Mouse (Mus musculus) liver, postnatal 0 days (tissue): ENCODE results near the gene Mmp14. TPM values are rescaled to one million over a fixed set of nuclear protein-coding genes. Genes with fewer than 3 reads are reported as not detected.

Experiments used
- ATAC-seq: fragments of 200-750 bp; cut with Nextera tagmentation; 2 replicates; pipeline ENCODE4 v1.8.0; 2017; ENCODE audit warnings: mild to moderate bottlenecking, moderate library complexity
- DNase-seq: peaks from one replicate; pipeline ENCODE4 v3.0.0-alpha.2; 2016
- H3K27ac ChIP-seq: fragments of 300-500 bp; sonication (generic); 2 replicates; pipeline ENCODE4 v1.5.1; 2014; ENCODE audit warnings: antibody characterized with exemption, moderate library complexity, mild to moderate bottlenecking, low read depth
- H3K27me3 ChIP-seq: fragments of 300-500 bp; sonication (generic); 2 replicates; pipeline ENCODE4 v1.6.1; 2014; ENCODE audit warnings: low read length, control low read depth, mixed read lengths; ENCODE audit not compliant: insufficient read depth
- H3K36me3 ChIP-seq: fragments of 300-500 bp; sonication (generic); replicated peaks from 2 replicates; pipeline ENCODE4 v1.6.1; 2014; ENCODE audit warnings: mild to moderate bottlenecking, control low read depth, low read length, moderate library complexity, mixed read lengths; ENCODE audit not compliant: insufficient read depth
- H3K4me1 ChIP-seq: fragments of 300-500 bp; sonication (generic); 2 replicates; pipeline ENCODE4 v1.6.1; 2014; ENCODE audit warnings: antibody characterized with exemption, mild to moderate bottlenecking, control low read depth; ENCODE audit not compliant: insufficient read depth
- H3K4me2 ChIP-seq: fragments of 300-500 bp; sonication (generic); 2 replicates; pipeline ENCODE4 v1.6.1; 2014; ENCODE audit warnings: low read depth, mild to moderate bottlenecking, low read length, moderate library complexity, mixed read lengths
- H3K4me3 ChIP-seq: fragments of 300-500 bp; sonication (generic); 2 replicates; pipeline ENCODE4 v1.5.1; 2014; ENCODE audit warnings: low read depth, low read length
- H3K9ac ChIP-seq: fragments of 300-500 bp; sonication (generic); replicated peaks from 2 replicates; pipeline ENCODE4 v1.6.1; 2014; ENCODE audit warnings: mild to moderate bottlenecking, moderate library complexity
- H3K9me3 ChIP-seq: fragments of 300-500 bp; sonication (generic); 2 replicates; pipeline ENCODE4 v1.6.1; 2016; ENCODE audit warnings: mild to moderate bottlenecking, control low read depth, low read length, mixed read lengths
- CTCF ChIP-seq: sonication (generic); IDR thresholded peaks from 2 replicates; pipeline ENCODE4 v1.5.1; 2016; ENCODE audit warnings: antibody characterized with exemption, low read depth
- EP300 ChIP-seq: IDR thresholded peaks from 2 replicates; pipeline ENCODE4 v1.6.1; 2016; ENCODE audit warnings: antibody characterized with exemption, low read depth, mild to moderate bottlenecking
- WGBS: fragments of 180-500 bp; shearing (Covaris S2); extraction: QIAGEN DNeasy Blood & Tissue Kit; methylation state at CpG from one replicate; pipeline ENCODE4 v1.1.7; 2014; ENCODE audit not compliant: insufficient replicate concordance; 5-methylcytosine and 5-hydroxymethylcytosine counted together
- polyA plus RNA-seq: library from polyadenylated mRNA; unstranded; fragments of >200 nt; fragmentation: Nextera tagmentation; extraction: Ambion mirVana; gene quantifications from 2 replicates; pipeline ENCODE4 v1.2.1, GENCODE M21; 2015

Gene Mmp14
- polyA plus RNA-seq, 1 experiment from 2014 or later = 38.1 TPM

DNA sequence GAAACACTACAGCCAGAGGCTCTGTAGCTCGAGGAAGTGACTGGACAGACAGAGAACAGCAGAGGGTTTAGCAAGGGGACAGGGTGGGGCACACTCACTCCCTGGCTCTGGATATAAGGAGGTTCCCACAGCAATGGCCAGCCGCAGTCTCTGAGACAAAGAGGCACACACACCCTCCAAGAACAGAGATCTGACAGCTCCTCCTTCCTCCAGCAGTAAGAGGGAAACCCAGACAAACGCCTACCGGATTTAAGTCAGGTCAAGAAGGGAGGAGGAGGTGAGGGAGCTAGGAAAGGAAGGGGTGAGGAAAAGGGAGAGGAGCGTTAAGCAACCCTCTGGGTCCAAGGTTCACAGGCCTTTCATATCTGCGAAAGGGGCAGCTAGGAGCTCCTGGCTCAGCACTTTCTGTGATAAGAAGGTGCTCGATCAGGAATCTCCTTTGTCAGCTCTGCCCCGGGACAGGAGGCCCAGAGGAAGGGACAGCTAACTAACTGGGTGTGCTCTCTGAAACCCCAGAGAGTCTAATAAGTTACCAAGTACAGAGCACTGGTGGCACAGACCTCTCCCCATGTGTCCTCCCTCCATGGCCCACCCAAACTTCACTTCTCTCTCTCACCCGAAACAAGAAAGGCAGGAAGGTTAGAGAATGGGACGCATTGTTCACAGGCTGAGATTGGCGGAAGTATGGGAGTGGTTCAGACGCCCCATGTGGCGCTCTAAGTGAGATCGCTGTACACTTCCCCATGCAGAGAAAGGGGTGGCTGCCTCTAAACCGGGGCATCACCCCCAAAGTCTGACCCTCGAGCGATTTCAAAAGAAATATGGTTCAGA is 21.2 kb upstream of the Mmp14 start:
- H3K27ac ChIP-seq = peak overlapping the region; percentile 82
- ATAC-seq (peak; percentile 46), DNase-seq (no peak)
- peaks cover 4% of the 10 kb centered on the region; the same call in 1 of the 2 replicates for H3K36me3 ChIP-seq
- H3K4me2 ChIP-seq = peak overlapping the region; percentile 60
- WGBS = 21% methylated on average over 17 of the region's 17 CpGs
- peaks cover 25% of the 10 kb centered on the region for H3K4me1 ChIP-seq
- H3K4me3 ChIP-seq = peak overlapping the region; percentile 4; the same call in 1 of the 2 replicates
- H3K27me3 ChIP-seq = no peaks in the 10 kb centered on the region
- peak; percentile 15; the same call in 1 of the 2 replicates for TF ChIP-seq CTCF
- no peak for TF ChIP-seq EP300
- H3K9ac ChIP-seq = peak overlapping the region; percentile 46; the same call in 1 of the 2 replicates
- no peaks in the 10 kb centered on the region for H3K9me3 ChIP-seq

DNA sequence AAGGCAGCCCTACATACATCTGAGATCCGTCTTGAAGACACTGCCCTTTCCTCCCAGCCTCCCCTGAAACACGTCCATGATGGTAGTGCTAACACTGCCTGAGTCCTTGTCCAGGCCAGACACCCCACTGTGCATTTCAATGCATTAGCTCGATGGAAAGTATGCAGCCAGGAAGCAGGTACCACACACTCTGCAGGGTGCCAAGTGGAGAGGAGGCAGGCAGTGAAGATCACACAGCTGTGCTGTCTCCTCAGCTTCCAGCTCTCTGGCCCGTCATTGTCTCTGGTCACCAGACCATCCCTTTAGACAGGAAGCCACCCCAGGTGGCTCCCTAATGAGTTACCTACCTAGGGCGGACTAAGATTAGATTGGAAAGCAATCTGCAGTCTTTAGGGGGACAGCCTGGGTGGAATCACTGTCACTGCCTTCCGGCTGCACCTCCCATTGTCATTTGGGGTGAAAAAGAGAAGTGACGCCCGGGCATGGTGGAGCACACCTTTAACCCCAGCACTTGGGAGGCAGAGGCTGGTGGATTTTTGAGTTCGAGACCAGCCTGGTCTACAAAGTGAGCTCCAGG is 19.3 kb upstream of the Mmp14 start:
- Histone ChIP-seq H3K36me3 (peaks cover 4% of the 10 kb centered on the region; the same call in 1 of the 2 replicates), H3K27me3 (no peaks in the 10 kb centered on the region), H3K4me3 (no peak overlapping the region), H3K4me1 (peaks cover 38% of the 10 kb centered on the region), H3K4me2 (no peak overlapping the region), H3K9ac (no peak overlapping the region), H3K9me3 (no peaks in the 10 kb centered on the region), H3K27ac (no peak overlapping the region)
- ATAC-seq (no peak), DNase-seq (no peak)
- no peak for TF ChIP-seq CTCF
- TF ChIP-seq EP300 = no peak
- WGBS = 62% methylated on average over 9 of the region's 9 CpGs

DNA sequence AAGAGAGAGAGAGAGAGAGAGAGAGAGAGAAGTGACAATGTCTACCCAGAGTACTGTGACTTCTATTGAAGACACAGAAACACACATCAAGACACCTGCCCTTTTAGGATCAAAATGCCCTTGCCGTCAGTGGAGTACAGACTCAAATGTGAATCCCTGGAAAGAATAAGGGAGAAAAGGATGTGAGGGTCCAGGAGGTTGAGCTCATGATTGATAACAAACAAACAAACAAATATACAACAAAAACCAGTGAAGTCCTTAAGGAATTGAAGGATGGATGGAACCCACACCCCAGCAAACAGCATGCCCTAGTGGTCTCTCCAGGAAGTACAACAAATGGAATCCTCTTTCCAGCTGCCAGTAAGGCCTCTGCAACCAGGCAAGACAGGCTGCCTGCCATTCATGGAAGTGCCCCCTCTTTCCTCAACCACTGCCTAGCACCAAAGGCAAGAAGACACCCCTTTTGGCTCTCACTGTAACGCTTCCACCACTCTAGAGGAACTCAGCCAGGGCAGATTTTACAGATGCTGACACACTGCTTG is 18.7 kb upstream of the Mmp14 start:
- TF ChIP-seq EP300 = no peak
- peak; percentile 94 for TF ChIP-seq CTCF
- Histone ChIP-seq H3K9me3 (no peaks in the 10 kb centered on the region), H3K4me1 (peaks cover 42% of the 10 kb centered on the region), H3K36me3 (peaks cover 4% of the 10 kb centered on the region; the same call in 1 of the 2 replicates), H3K4me2 (peak overlapping the region; percentile 66; the same call in 1 of the 2 replicates), H3K9ac (no peak overlapping the region; the same call in 1 of the 2 replicates), H3K27me3 (no peaks in the 10 kb centered on the region), H3K27ac (no peak overlapping the region; the same call in 1 of the 2 replicates), H3K4me3 (no peak overlapping the region)
- ATAC-seq = no peak
- DNase-seq = peak; percentile 58
- 63% methylated on average over 2 of the region's 2 CpGs for WGBS

DNA sequence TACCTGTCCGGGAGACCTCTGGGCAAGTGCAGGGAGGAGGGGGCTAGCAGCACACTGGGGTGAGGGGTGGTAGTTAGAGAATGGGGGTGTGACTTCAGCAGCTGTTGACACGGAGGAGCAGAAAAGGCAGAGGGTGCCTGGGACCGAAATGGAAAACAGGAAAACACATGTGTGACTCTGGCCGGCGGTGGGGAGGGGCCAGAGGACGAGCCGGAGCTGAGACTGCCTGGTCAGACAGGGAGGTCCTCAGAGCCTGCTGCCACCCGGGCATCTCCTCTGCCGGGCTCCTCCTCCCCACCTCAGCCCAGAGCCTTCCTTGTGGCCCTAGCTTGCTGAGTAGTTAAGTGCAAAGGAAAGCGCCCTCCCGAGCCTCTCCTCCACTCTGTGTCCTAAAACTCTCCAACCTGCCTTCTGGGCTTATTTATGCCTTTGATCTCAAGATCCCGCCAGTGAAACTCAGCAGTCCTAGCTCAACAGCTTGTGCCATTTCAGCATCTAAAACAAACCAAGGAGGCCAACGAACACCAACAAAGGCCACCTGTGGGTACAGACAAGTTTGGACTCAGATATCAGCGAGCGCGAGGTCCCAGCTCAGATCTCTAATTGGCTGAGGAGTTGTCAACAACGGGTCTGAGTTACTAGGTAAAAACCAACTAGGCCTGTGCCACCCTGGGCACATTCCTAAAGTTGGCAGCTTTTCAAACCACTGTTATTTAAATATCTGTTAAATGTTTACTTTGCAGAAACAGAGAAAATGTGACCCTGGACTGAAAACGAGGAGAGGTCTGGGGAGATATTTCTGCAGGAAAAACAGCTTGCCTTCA is 17.3 kb upstream of the Mmp14 start:
- Histone ChIP-seq H3K9ac (peak overlapping the region; percentile 26; the same call in 1 of the 2 replicates), H3K4me3 (peak overlapping the region; percentile 29), H3K36me3 (no peaks in the 10 kb centered on the region), H3K27ac (peak overlapping the region; percentile 17; the same call in 1 of the 2 replicates), H3K27me3 (no peaks in the 10 kb centered on the region), H3K4me2 (peak overlapping the region; percentile 66), H3K9me3 (no peaks in the 10 kb centered on the region), H3K4me1 (peaks cover 42% of the 10 kb centered on the region)
- TF ChIP-seq CTCF = no peak
- DNase-seq (no peak), ATAC-seq (peak; percentile 32; the same call in 1 of the 2 replicates)
- 20% methylated on average over 18 of the region's 18 CpGs for WGBS

DNA sequence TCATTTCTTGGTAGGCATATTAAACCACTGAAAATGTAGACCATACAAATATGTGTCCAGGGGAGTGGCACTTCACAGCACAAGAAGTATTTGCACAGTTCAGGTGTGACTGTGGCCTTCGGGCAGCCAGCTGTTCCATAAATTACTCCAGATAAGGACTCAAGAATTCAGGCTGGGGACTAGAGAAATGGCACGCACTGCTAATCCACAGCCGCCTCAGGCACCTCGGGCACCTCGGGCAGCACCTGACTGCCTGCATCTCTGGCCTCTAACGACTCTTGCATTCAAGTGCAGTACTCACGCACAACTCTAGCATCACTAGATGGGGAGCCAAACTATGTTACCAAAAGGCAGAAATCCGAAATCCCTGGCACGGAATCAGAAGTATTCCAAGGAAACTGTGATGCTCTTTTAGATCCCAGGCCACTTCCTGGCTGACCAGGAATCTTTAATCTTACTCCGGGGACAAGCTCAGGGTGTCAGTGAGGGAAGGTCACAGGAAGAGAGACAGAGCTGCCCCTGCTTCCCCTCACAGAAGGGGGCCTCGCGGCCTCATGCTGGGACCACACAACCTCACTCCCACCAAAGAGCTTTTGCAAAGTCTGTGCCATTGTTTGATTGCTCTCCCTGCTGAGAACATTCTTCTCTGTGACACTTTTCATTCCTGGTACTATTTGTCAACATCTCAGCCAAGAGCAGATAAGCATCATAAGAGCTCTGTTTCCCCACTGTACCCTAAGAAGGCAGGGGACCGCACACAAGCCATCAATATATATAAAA is 16.0 kb upstream of the Mmp14 start:
- no peaks in the 10 kb centered on the region for H3K9me3 ChIP-seq
- TF ChIP-seq CTCF (no peak), EP300 (no peak)
- no peaks in the 10 kb centered on the region for H3K36me3 ChIP-seq
- H3K9ac ChIP-seq = no peak overlapping the region
- H3K27me3 ChIP-seq = no peaks in the 10 kb centered on the region
- peaks cover 32% of the 10 kb centered on the region for H3K4me1 ChIP-seq
- no peak overlapping the region for H3K4me3 ChIP-seq
- ATAC-seq = no peak
- no peak overlapping the region for H3K4me2 ChIP-seq
- no peak overlapping the region for H3K27ac ChIP-seq
- DNase-seq = no peak
- 40% methylated on average over 13 of the region's 13 CpGs for WGBS
